Mouse (Mus musculus) MEL (cell line): ENCODE results near the gene Crocc.

Experiments
- CTCF ChIP-seq, 3 experiments: IDR thresholded peaks in 2 of 3; conservative IDR thresholded peaks in 1 of 3; 2 replicates each; pipeline ENCODE4 v1.5.1; 2011 to 2012; ENCODE audit warnings: low read length in 3 of 3, low read depth in 2 of 3, mild to moderate bottlenecking in 2 of 3, improper control_type of control experiment in 1 of 3, inconsistent platforms in 1 of 3, mixed read lengths in 1 of 3, moderate library complexity in 1 of 3; ENCODE audit not compliant: control insufficient read depth in 1 of 3, insufficient read depth in 1 of 3, poor library complexity in 1 of 3, severe bottlenecking in 1 of 3
- E2F4 ChIP-seq: IDR thresholded peaks from 2 replicates; pipeline ENCODE4 v1.6.1; 2011; ENCODE audit warnings: low read depth, low read length, improper control_type of control experiment, borderline replicate concordance
- EP300 ChIP-seq, 2 experiments: IDR thresholded peaks; 2 replicates each; pipeline ENCODE4 v1.6.1; 2011; ENCODE audit warnings: improper control_type of control experiment in 2 of 2, low read length in 2 of 2, low read depth in 1 of 2, mild to moderate bottlenecking in 1 of 2
- GATA1 ChIP-seq: IDR thresholded peaks from 2 replicates; pipeline ENCODE4 v1.6.1; 2011; ENCODE audit warnings: low read depth, low read length, improper control_type of control experiment
- HCFC1 ChIP-seq: IDR thresholded peaks from 2 replicates; pipeline ENCODE4 v1.6.1; 2012; ENCODE audit warnings: low read depth, mild to moderate bottlenecking, inconsistent platforms, low read length, improper control_type of control experiment, moderate library complexity
- MAFK ChIP-seq: IDR thresholded peaks from 2 replicates; pipeline ENCODE4 v1.6.1; 2011; ENCODE audit warnings: low read depth, mild to moderate bottlenecking, low read length, improper control_type of control experiment, borderline replicate concordance
- MXI1 ChIP-seq: IDR thresholded peaks from 2 replicates; pipeline ENCODE4 v1.6.1; 2011; ENCODE audit warnings: mild to moderate bottlenecking, low read depth, low read length, improper control_type of control experiment
- NELFE ChIP-seq: IDR thresholded peaks from 2 replicates; pipeline ENCODE4 v1.6.1; 2011; ENCODE audit warnings: low read depth, low read length, improper control_type of control experiment
- POLR2A ChIP-seq, 2 experiments: IDR thresholded peaks; 2 replicates each; pipeline ENCODE4 v1.6.1; 2011 to 2012; ENCODE audit warnings: low read length in 2 of 2, mild to moderate bottlenecking in 2 of 2, control low read depth in 1 of 2, improper control_type of control experiment in 1 of 2, low read depth in 1 of 2, moderate library complexity in 1 of 2; ENCODE audit not compliant: control insufficient read depth in 1 of 2, insufficient read depth in 1 of 2, poor library complexity in 1 of 2

DNA sequence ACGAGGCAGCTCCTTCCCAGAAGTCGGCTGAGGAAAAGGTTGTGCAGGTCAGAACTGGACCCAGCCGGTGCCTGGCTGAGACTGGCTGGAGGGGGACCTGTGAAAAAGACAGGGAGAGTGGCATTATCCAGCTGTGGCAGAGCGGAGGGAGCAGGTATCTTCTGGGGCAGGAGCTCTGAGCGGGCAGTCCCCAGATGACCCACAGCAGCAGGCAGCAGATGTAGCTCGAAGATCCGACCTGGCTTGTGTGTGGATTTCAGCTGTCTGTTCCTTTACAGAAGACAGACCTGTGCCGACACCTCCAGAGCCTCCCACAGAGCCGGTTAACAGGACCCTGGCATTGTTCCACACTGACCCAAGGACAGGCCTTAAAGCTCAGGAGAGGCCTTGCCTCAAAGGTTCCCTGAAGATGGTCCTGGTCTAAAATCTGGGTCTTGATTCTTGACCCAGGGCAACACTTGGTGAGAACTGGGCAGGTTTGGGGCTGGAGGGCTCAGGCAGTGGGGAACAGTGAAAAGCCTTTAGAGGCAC is 7.2 kb upstream of the Crocc start:
- TF ChIP-seq HCFC1 = no peak
- TF ChIP-seq CTCF (IDR thresholded peaks at IDR 0.05 in 2 of 3, conservative IDR thresholded peaks at IDR 0.05 in 1 of 3; ENCODE audit: control insufficient read depth in 1 of 3, insufficient read depth in 1 of 3, low read depth in 2 of 3, low read length in 3 of 3, poor library complexity in 1 of 3, severe bottlenecking in 1 of 3) = no peak
- TF ChIP-seq MAFK = no peak
- no peak for TF ChIP-seq GATA1
- no peak for TF ChIP-seq EP300 (IDR thresholded peaks at IDR 0.05; ENCODE audit: low read depth in 1 of 2, low read length in 2 of 2)
- TF ChIP-seq NELFE = no peak
- TF ChIP-seq POLR2A (IDR thresholded peaks at IDR 0.05; ENCODE audit: control insufficient read depth in 1 of 2, insufficient read depth in 1 of 2, low read depth in 1 of 2, low read length in 2 of 2, poor library complexity in 1 of 2) = no peak
- TF ChIP-seq MXI1 = no peak
- TF ChIP-seq E2F4 = no peak
